Mouse (Mus musculus) stomach, postnatal 0 days (tissue): ENCODE measurements around the gene Cend1. TPM values are rescaled to one million over a fixed set of nuclear protein-coding genes. Genes with fewer than 3 reads are reported as not detected.

ENCODE experiments used
- ATAC-seq: fragments of 200-750 bp; cut with Nextera tagmentation; 2 replicates; pipeline ENCODE4 v1.8.0; 2017; ENCODE audit not compliant: low FRiP score, low TSS enrichment
- DNase-seq: peaks from one replicate; pipeline ENCODE4 v3.0.0-alpha.2; 2016; ENCODE audit warnings: low spot score
- H3K27ac ChIP-seq: fragments of 300-500 bp; sonication (generic); replicated peaks from 2 replicates; pipeline ENCODE4 v1.5.1; 2014; ENCODE audit warnings: mild to moderate bottlenecking, control low read depth
- H3K27me3 ChIP-seq: fragments of 300-500 bp; sonication (generic); 2 replicates; pipeline ENCODE4 v1.6.1; 2014; ENCODE audit warnings: low read length; ENCODE audit not compliant: control insufficient read depth, insufficient read depth
- H3K36me3 ChIP-seq: fragments of 300-500 bp; sonication (generic); 2 replicates; pipeline ENCODE4 v1.6.1; 2014; ENCODE audit warnings: low read length, mixed read lengths; ENCODE audit not compliant: control insufficient read depth, insufficient read depth
- H3K4me1 ChIP-seq: fragments of 300-500 bp; sonication (generic); replicated peaks from 2 replicates; pipeline ENCODE4 v1.6.1; 2014; ENCODE audit warnings: antibody characterized with exemption; ENCODE audit not compliant: control insufficient read depth, insufficient read depth
- H3K4me2 ChIP-seq: fragments of 300-500 bp; sonication (generic); replicated peaks from 2 replicates; pipeline ENCODE4 v1.6.1; 2014; ENCODE audit warnings: low read depth, mild to moderate bottlenecking, control low read depth, moderate library complexity
- H3K4me3 ChIP-seq: fragments of 300-500 bp; sonication (generic); 2 replicates; pipeline ENCODE4 v1.5.1; 2014; ENCODE audit warnings: low read depth, low read length, control low read depth
- H3K9ac ChIP-seq: fragments of 300-500 bp; sonication (generic); 2 replicates; pipeline ENCODE4 v1.6.1; 2014; ENCODE audit warnings: mild to moderate bottlenecking, low read length, control low read depth, mixed read lengths
- H3K9me3 ChIP-seq: fragments of 300-500 bp; sonication (generic); 2 replicates; pipeline ENCODE4 v1.6.1; 2016; ENCODE audit warnings: low read length; ENCODE audit not compliant: control insufficient read depth
- CTCF ChIP-seq: IDR thresholded peaks from 2 replicates; pipeline ENCODE4 v1.5.1; 2016; ENCODE audit warnings: antibody characterized with exemption, low read depth, mild to moderate bottlenecking, moderate library complexity
- EP300 ChIP-seq: optimal IDR thresholded peaks from 2 replicates; pipeline ENCODE3; 2016; ENCODE audit warnings: antibody characterized with exemption
- WGBS: fragments of 180-500 bp; shearing (Covaris S2); extraction: QIAGEN DNeasy Blood & Tissue Kit; methylation state at CpG from one replicate; pipeline ENCODE4 v1.1.7; 2014; 5-methylcytosine and 5-hydroxymethylcytosine counted together
- polyA plus RNA-seq: library from polyadenylated mRNA; unstranded; fragments of >200 nt; fragmentation: Nextera tagmentation; extraction: Ambion mirVana; gene quantifications from 2 replicates; pipeline ENCODE4 v1.2.1, GENCODE M21; 2015

Cend1 gene
- polyA plus RNA-seq, 1 experiment from 2014 or later, result 2.0 TPM

DNA sequence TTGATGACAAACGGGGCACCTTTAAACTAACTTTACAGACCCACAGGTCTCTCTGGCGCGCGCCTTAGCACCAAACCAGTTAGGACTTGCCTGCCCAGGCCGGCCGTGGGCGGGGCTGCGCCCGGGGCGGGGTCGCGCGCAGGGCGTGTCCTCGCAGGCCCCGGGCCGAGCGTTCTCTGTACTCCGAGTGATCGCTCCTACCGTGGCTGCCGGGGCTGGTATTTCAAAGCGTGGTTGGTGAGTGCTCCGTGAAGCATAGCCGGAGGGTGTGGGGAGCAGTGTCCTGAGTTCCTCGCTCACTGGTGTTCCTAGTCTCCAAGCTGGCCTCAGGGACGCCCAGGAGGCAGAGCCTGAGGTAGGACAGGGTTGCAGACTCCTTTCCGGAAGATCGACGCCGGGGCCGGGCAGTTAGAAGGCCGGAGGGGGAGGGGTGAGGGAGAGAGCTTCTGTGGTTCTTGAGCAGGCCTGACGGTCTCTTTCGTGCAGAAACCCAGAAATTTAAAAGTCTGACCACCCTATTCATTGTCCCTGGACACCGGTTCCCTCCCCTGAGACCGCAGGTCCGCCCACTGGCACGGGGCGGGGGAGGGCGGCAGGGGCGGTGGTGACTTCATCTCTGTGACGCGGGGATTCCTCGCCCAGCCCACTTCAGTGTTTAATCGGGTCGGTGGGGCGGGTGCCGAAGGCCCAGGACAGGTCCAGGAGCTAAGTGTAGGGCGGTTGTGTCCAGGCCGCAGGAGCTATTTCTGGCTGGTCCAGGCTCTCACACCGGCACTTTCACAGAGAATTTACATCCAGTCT lies 38.1 kb upstream of the Cend1 start, which contains the start of gene Cd151:
Gene Cd151 (plus strand): TSS at position 163 of the 801 bp plus-strand sequence.
- peak; percentile 82 for ATAC-seq
- WGBS, result under 1% methylated on average over 51 of the region's 52 CpGs

DNA sequence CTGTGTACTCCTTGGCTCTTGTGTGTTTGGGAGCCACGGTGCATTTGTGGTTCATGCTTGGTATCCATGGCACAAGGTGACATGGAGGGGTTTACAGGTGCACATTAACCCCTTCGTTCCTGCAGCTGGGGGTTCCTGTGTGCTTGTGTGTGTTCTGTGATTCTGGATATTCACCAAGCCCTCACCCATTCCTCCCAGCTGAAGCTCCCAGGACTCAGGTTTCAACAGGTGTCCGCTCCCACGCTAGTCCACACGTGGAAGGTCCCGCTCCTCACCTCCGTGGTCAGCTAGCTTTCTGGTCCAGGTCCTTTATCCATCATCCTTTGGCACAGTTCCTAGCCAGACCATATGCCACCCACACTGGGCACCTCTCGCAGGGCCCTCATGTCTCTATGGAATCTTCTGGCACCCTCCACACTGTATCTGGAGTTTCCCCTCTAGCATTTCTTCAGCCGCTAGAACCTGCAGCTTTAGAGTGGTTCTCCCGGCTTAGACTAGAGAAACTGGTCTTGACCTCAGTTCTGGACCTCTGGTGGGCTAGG lies 37.4 kb upstream of the Cend1 start:
- no peak for TF ChIP-seq CTCF
- TF ChIP-seq EP300, result no peak
- 57% methylated on average over 10 of the region's 10 CpGs for WGBS

More for the DNA sequence above, 38.1 kb upstream of the Cend1 start, which contains the start of gene Cd151:
- peaks cover 19% of the 10 kb centered on the region for H3K36me3 ChIP-seq
- H3K27me3 ChIP-seq, result 0 out of 2 replicates have a peak, but pooled peaks cover 2% of the 10 kb centered on the region
- peaks cover 18% of the 10 kb centered on the region for H3K4me1 ChIP-seq
- TF ChIP-seq CTCF (no peak), EP300 (no peak)
- peak within 1 kb of the TSS; percentile 82 for H3K4me2 ChIP-seq
- peak within 1 kb of the TSS; percentile 72 for H3K4me3 ChIP-seq
- peak; percentile 94 for DNase-seq
- no peaks in the 10 kb centered on the region for H3K9me3 ChIP-seq
- peak within 1 kb of the TSS; percentile 86 for H3K9ac ChIP-seq
- peak within 1 kb of the TSS; percentile 94 for H3K27ac ChIP-seq

GRCm38 (mm10) chr7:141466045-141466394 lies 36.7 kb upstream of the Cend1 start:
- Histone ChIP-seq H3K4me2 (no peak overlapping the region), H3K27ac (no peak overlapping the region), H3K4me1 (peaks cover 24% of the 10 kb centered on the region), H3K9me3 (no peaks in the 10 kb centered on the region), H3K36me3 (peaks cover 12% of the 10 kb centered on the region), H3K9ac (no peak overlapping the region), H3K27me3 (0 out of 2 replicates have a peak, but pooled peaks cover 2% of the 10 kb centered on the region), H3K4me3 (no peak overlapping the region)
- DNase-seq (no peak), ATAC-seq (no peak)
- WGBS, result 78% methylated on average over 7 of the region's 7 CpGs
- TF ChIP-seq CTCF (no peak), EP300 (no peak)

More for the DNA sequence above, 37.4 kb upstream of the Cend1 start:
- Histone ChIP-seq H3K9ac (peak overlapping the region; percentile 86; the same call in 1 of the 2 replicates), H3K4me2 (peak overlapping the region; percentile 82), H3K36me3 (peaks cover 14% of the 10 kb centered on the region), H3K27ac (peak overlapping the region; percentile 94), H3K27me3 (0 out of 2 replicates have a peak, but pooled peaks cover 2% of the 10 kb centered on the region), H3K4me3 (peak overlapping the region; percentile 72), H3K4me1 (peaks cover 19% of the 10 kb centered on the region), H3K9me3 (no peaks in the 10 kb centered on the region)
- DNase-seq (no peak), ATAC-seq (no peak)

DNA sequence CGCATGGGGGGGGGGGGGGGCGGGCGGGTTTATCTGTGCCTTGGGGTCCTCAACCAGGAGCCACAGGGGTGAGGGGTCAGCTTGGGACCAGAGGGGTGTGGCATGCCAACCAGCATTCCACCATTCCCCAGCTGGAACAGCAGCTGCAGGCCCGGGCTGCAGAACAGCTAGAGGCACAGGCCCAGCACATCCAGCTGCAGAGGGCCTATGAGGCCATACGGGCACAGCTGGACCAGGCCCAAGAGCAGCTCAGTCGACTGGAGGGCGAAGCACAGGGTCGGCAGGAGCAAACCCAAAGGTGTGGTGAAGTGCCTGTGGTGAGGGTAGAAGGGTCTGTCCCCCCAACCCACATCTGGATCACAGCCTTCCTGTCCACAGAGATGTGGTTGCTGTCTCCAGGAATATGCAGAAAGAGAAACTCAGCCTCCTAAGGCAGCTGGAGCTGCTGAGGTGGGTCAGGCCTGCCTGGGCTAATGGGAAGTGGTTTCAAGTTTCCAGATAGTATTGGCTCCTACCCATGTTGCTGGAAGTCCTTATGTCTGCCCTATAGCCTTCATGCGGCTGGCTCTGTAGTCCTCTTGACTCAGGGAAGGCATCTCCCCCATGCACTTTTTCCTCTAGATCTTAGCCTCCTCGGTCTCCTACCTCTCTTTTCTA lies 36.2 kb upstream of the Cend1 start:
- H3K9me3 ChIP-seq, result no peaks in the 10 kb centered on the region
- TF ChIP-seq EP300, result no peak
- TF ChIP-seq CTCF, result no peak
- WGBS, result 45% methylated on average over 10 of the region's 10 CpGs
- no peak overlapping the region; the same call in 1 of the 2 replicates for H3K27ac ChIP-seq
- H3K4me3 ChIP-seq, result no peak overlapping the region
- peaks cover 24% of the 10 kb centered on the region for H3K4me1 ChIP-seq
- DNase-seq (no peak), ATAC-seq (no peak)
- H3K27me3 ChIP-seq, result 0 out of 2 replicates have a peak, but pooled peaks cover 2% of the 10 kb centered on the region
- H3K4me2 ChIP-seq, result peak overlapping the region; percentile 17; the same call in 1 of the 2 replicates
- H3K36me3 ChIP-seq, result peaks cover 9% of the 10 kb centered on the region
- no peak overlapping the region for H3K9ac ChIP-seq

DNA sequence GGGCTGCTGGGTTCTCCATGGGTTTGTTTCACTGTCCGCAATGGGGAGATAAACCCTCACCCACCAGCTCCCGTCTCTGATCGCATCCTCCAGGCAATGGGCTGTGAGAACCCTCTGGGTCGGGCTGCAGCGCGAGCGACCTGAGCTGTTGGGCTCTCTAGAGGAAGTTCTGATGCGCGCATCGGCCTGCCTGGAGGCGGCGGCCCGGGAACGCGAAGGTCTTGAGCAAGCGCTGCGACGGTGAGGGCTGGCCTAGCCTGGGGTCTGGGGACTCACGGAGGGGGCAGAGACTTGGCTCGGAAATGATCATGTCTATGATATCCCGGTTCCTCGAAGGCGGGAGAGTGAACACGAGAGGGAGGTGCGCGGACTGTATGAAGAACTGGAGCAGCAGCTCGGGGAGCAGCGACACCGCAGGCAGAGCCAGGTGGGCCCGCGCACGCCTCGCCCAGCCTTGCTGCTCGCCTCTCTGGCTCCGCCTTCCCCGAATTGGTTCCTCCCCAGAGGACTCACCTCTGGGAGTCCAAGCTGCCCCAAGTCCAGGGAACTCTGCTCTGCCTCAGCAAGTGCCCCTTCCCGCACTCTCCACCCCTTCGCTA lies 35.4 kb upstream of the Cend1 start:
- Histone ChIP-seq H3K9me3 (no peaks in the 10 kb centered on the region), H3K4me2 (peak overlapping the region; percentile 37), H3K4me3 (peak overlapping the region; percentile 22), H3K4me1 (peaks cover 23% of the 10 kb centered on the region), H3K27me3 (0 out of 2 replicates have a peak, but pooled peaks cover 2% of the 10 kb centered on the region), H3K9ac (peak overlapping the region; percentile 47; the same call in 1 of the 2 replicates), H3K27ac (peak overlapping the region; percentile 49; the same call in 1 of the 2 replicates), H3K36me3 (0 out of 2 replicates have a peak, but pooled peaks cover 2% of the 10 kb centered on the region)
- ATAC-seq (no peak), DNase-seq (peak; percentile 65)
- WGBS, result 21% methylated on average over 38 of the region's 38 CpGs
- TF ChIP-seq EP300 (no peak), CTCF (no peak)
